Mouse (Mus musculus): ENCODE measurements around the gene Cox20. TPM values are rescaled to one million over a fixed set of nuclear protein-coding genes. Genes with fewer than 3 reads are reported as not detected.
"Not testable (repeated sequence)": the region's sequence is repeated elsewhere in the genome, so short reads cannot be mapped to it uniquely, and the experiment has no call there.

Gene Cox20
- polyA plus RNA-seq, 1 experiment, result 62.8 TPM

GRCm38 (mm10) chr1:178294051-178294450 is 24.9 kb upstream of the Cox20 start:
- Histone ChIP-seq H3K4me3 (ENCODE audit: insufficient read depth, low read length) (no peak overlapping the region), H3K4me1 (ENCODE audit: control insufficient read depth, insufficient read depth, low read length) (peaks cover 2% of the 10 kb centered on the region), H3K27ac (ENCODE audit: insufficient read depth, low read length) (no peak overlapping the region)
- TF ChIP-seq CTCF (IDR thresholded peaks at IDR 0.05; ENCODE audit: extremely low read depth, insufficient read depth, low read length) (no peak), POLR2A (IDR thresholded peaks at IDR 0.05; ENCODE audit: extremely low read depth, insufficient read depth, low read length) (no peak)

GRCm38 (mm10) chr1:178301261-178301660 is 17.7 kb upstream of the Cox20 start:
- not testable (repeated sequence) for H3K27ac ChIP-seq (ENCODE audit: insufficient read depth, low read length); H3K4me3 ChIP-seq (ENCODE audit: insufficient read depth, low read length); H3K4me1 ChIP-seq (ENCODE audit: control insufficient read depth, insufficient read depth, low read length)

GRCm38 (mm10) chr1:178303425-178303824 is 15.5 kb upstream of the Cox20 start:
- Histone ChIP-seq H3K27ac (ENCODE audit: insufficient read depth, low read length) (no peak overlapping the region), H3K4me3 (ENCODE audit: insufficient read depth, low read length) (no peak overlapping the region), H3K4me1 (ENCODE audit: control insufficient read depth, insufficient read depth, low read length) (no peaks in the 10 kb centered on the region)
- TF ChIP-seq CTCF (IDR thresholded peaks at IDR 0.05; ENCODE audit: extremely low read depth, insufficient read depth, low read length) (peak; percentile 73), POLR2A (IDR thresholded peaks at IDR 0.05; ENCODE audit: extremely low read depth, insufficient read depth, low read length) (no peak)

- no peaks in the 10 kb centered on the region for H3K4me1 ChIP-seq (ENCODE audit: control insufficient read depth, insufficient read depth, low read length)
- no peak overlapping the region for H3K4me3 ChIP-seq (ENCODE audit: insufficient read depth, low read length)
- TF ChIP-seq POLR2A (IDR thresholded peaks at IDR 0.05; ENCODE audit: extremely low read depth, insufficient read depth, low read length) (no peak), CTCF (IDR thresholded peaks at IDR 0.05; ENCODE audit: extremely low read depth, insufficient read depth, low read length) (no peak)
- no peak overlapping the region for H3K27ac ChIP-seq (ENCODE audit: insufficient read depth, low read length)
Observed at GRCm38 (mm10) chr1:178309487-178309886, 9.4 kb upstream of the Cox20 start.

GRCm38 (mm10) chr1:178310128-178310527 is 8.8 kb upstream of the Cox20 start:
- Histone ChIP-seq H3K4me1 (ENCODE audit: control insufficient read depth, insufficient read depth, low read length) (no peaks in the 10 kb centered on the region), H3K4me3 (ENCODE audit: insufficient read depth, low read length) (no peak overlapping the region), H3K27ac (ENCODE audit: insufficient read depth, low read length) (no peak overlapping the region)
- TF ChIP-seq POLR2A (IDR thresholded peaks at IDR 0.05; ENCODE audit: extremely low read depth, insufficient read depth, low read length) (no peak), CTCF (IDR thresholded peaks at IDR 0.05; ENCODE audit: extremely low read depth, insufficient read depth, low read length) (no peak)

- Histone ChIP-seq H3K27ac (ENCODE audit: insufficient read depth, low read length) (no peak overlapping the region), H3K4me1 (ENCODE audit: control insufficient read depth, insufficient read depth, low read length) (no peaks in the 10 kb centered on the region; the same call in 1 of the 2 replicates), H3K4me3 (ENCODE audit: insufficient read depth, low read length) (no peak overlapping the region)
- TF ChIP-seq POLR2A (IDR thresholded peaks at IDR 0.05; ENCODE audit: extremely low read depth, insufficient read depth, low read length) (no peak), CTCF (IDR thresholded peaks at IDR 0.05; ENCODE audit: extremely low read depth, insufficient read depth, low read length) (no peak)
Observed at GRCm38 (mm10) chr1:178313039-178313597, 5.8 kb upstream of the Cox20 start.

GRCm38 (mm10) chr1:178314236-178314635 is 4.7 kb upstream of the Cox20 start:
- H3K4me3 ChIP-seq (ENCODE audit: insufficient read depth, low read length), result no peak overlapping the region
- no peaks in the 10 kb centered on the region; the same call in 1 of the 2 replicates for H3K4me1 ChIP-seq (ENCODE audit: control insufficient read depth, insufficient read depth, low read length)
- no peak for TF ChIP-seq CTCF (IDR thresholded peaks at IDR 0.05; ENCODE audit: extremely low read depth, insufficient read depth, low read length)
- no peak for TF ChIP-seq POLR2A (IDR thresholded peaks at IDR 0.05; ENCODE audit: extremely low read depth, insufficient read depth, low read length)
- H3K27ac ChIP-seq (ENCODE audit: insufficient read depth, low read length), result no peak overlapping the region

GRCm38 (mm10) chr1:178317275-178318001 is 1.5 kb upstream of the Cox20 start:
- Histone ChIP-seq H3K4me1 (ENCODE audit: control insufficient read depth, insufficient read depth, low read length) (peaks cover 6% of the 10 kb centered on the region), H3K27ac (ENCODE audit: insufficient read depth, low read length) (no peak overlapping the region), H3K4me3 (ENCODE audit: insufficient read depth, low read length) (peak overlapping the region; percentile 60)
- TF ChIP-seq CTCF (IDR thresholded peaks at IDR 0.05; ENCODE audit: extremely low read depth, insufficient read depth, low read length) (no peak), POLR2A (IDR thresholded peaks at IDR 0.05; ENCODE audit: extremely low read depth, insufficient read depth, low read length) (no peak)

GRCm38 (mm10) chr1:178318002-178318388 is 935 bp upstream of the Cox20 start:
- no peak for TF ChIP-seq CTCF (IDR thresholded peaks at IDR 0.05; ENCODE audit: extremely low read depth, insufficient read depth, low read length)
- peak; percentile 78; the same call in 1 of the 2 replicates for TF ChIP-seq POLR2A (IDR thresholded peaks at IDR 0.05; ENCODE audit: extremely low read depth, insufficient read depth, low read length)
- peaks cover 6% of the 10 kb centered on the region for H3K4me1 ChIP-seq (ENCODE audit: control insufficient read depth, insufficient read depth, low read length)
- H3K4me3 ChIP-seq (ENCODE audit: insufficient read depth, low read length), result peak overlapping the region; percentile 60
- H3K27ac ChIP-seq (ENCODE audit: insufficient read depth, low read length), result peak overlapping the region; percentile 98
